Mouse (Mus musculus) brain, embryonic 14.5 days (tissue): Measurements from ENCODE around the gene Myh6.

Experiments used
- CTCF ChIP-seq: fragments of 200-500 bp; IDR thresholded peaks from 2 replicates; pipeline ENCODE4 v1.5.1; 2012; ENCODE audit warnings: inconsistent platforms, mild to moderate bottlenecking, moderate library complexity, borderline replicate concordance; ENCODE audit not compliant: insufficient read depth, insufficient read length; ENCODE audit errors: extremely low read depth
- POLR2A ChIP-seq: fragments of 200-500 bp; IDR thresholded peaks from 2 replicates; pipeline ENCODE4 v1.6.1; 2012; ENCODE audit warnings: mild to moderate bottlenecking, inconsistent platforms, borderline replicate concordance; ENCODE audit not compliant: poor library complexity, insufficient read depth, insufficient read length, severe bottlenecking; ENCODE audit errors: extremely low read depth

DNA sequence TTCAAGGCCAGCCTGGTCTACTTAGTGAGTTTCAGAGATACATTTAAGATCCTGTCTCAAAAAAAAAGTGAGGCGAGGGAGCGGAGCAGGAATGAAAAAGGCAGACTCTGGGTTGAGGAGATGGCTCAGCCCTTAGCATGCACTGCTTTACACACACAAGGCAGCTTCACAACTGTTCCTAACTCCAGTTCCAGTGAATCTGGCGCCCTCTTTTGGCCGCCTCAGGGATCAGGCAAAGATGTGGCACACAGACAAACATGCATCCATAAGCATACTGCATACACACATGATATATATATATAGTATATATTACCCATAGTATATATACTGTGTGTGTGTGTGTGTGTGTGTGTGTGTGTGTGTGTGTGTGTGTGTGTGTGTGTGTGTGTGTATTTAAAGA is 44.4 kb upstream of the Myh6 start:
- TF ChIP-seq POLR2A: no peak
- peak; percentile 47; the same call in 1 of the 2 replicates for TF ChIP-seq CTCF
